Mouse (Mus musculus): ENCODE measurements around the gene Psmd8.

DNA sequence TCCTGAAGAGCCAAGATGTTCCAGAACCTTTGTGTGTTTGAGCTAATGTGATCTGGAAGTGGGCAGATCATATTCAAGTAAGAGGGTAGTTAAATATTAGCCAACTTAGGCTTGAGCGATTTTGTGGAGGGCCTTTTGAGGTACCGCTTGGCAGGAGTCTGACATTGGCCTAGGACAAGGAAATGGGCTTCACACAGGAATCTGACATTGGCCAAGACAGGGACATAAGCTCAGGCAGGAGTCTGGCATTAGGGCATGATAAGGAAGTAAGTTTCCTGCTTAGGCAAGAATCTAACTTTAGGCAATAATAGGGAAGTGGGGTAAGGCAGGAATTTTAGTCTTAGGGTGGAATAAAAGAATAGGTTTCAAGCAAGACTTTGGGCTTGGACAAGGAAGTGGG, 33.7 kb upstream of the Psmd8 start:
- TF ChIP-seq CTCF (IDR thresholded peaks at IDR 0.05; ENCODE audit: control insufficient read depth, insufficient read depth, insufficient read length) (no peak), USF1 (IDR thresholded peaks at IDR 0.05; ENCODE audit: low read depth) (no peak), FOSL1 (IDR thresholded peaks at IDR 0.05; ENCODE audit: insufficient read depth, low read length, poor library complexity, severe bottlenecking) (no peak), MYOG (IDR thresholded peaks at IDR 0.05; ENCODE audit: control insufficient read depth, extremely low read depth, insufficient read length) (no peak)

Measured in C2C12 (cell line).